8 mouse cellular contexts compared by ENCODE assay signal in genomic region chr5:66070350-66070749, GRCm38 (mm10).
DNase-seq lines count a peak whose midpoint lies in the region; ATAC-seq and TF ChIP-seq lines count a peak whose summit lies in the region.

No protein-coding gene starts in this region.

- no peak overlapping the region for H3K4me3 ChIP-seq in forebrain, postnatal 0 days (ENCODE audit: low read depth, low read length)
- H3K4me3 ChIP-seq in forebrain, embryonic 11.5 days (ENCODE audit: low read depth, low read length): no peak overlapping the region
- H3K4me3 ChIP-seq in kidney, postnatal 0 days (replicated peaks; ENCODE audit: low read depth, low read length): no peak overlapping the region; the same call in 1 of the 2 replicates
- H3K4me3 ChIP-seq in embryonic facial prominence, embryonic 10.5 days: peak overlapping the region; percentile 58; the same call in 1 of the 2 replicates
- H3K4me3 ChIP-seq in liver, embryonic 15.5 days (replicated peaks): no peak overlapping the region
- no peak overlapping the region for H3K4me3 ChIP-seq in forebrain, embryonic 10.5 days

- H3K27me3 ChIP-seq in forebrain, postnatal 0 days (ENCODE audit: insufficient read depth, low read length): no peaks in the 10 kb centered on the region
- H3K27me3 ChIP-seq in forebrain, embryonic 11.5 days (ENCODE audit: control insufficient read depth, insufficient read depth, low read length): no peaks in the 10 kb centered on the region
- H3K27me3 ChIP-seq in kidney, postnatal 0 days (ENCODE audit: insufficient read depth, low read length): no peaks in the 10 kb centered on the region
- H3K27me3 ChIP-seq in embryonic facial prominence, embryonic 10.5 days (replicated peaks; ENCODE audit: low read depth, poor library complexity, severe bottlenecking): peaks cover 18% of the 10 kb centered on the region
- no peaks in the 10 kb centered on the region for H3K27me3 ChIP-seq in liver, embryonic 15.5 days
- peaks cover 19% of the 10 kb centered on the region for H3K27me3 ChIP-seq in forebrain, embryonic 10.5 days (ENCODE audit: poor library complexity, severe bottlenecking)

- ATAC-seq in forebrain, postnatal 0 days: no peak
- ATAC-seq in forebrain, embryonic 11.5 days (replicated peaks; ENCODE audit: low FRiP score): no peak
- ATAC-seq in kidney, postnatal 0 days (replicated peaks; ENCODE audit: low FRiP score, low read depth): no peak
- no peak for ATAC-seq in liver, embryonic 15.5 days (ENCODE audit: insufficient read depth)

- H3K27ac ChIP-seq in forebrain, postnatal 0 days (ENCODE audit: low read depth, low read length): no peak overlapping the region
- no peak overlapping the region for H3K27ac ChIP-seq in forebrain, embryonic 11.5 days (ENCODE audit: low read depth, low read length)
- H3K27ac ChIP-seq in kidney, postnatal 0 days: peak overlapping the region; percentile 64
- no peak overlapping the region for H3K27ac ChIP-seq in embryonic facial prominence, embryonic 10.5 days (replicated peaks)
- no peak overlapping the region for H3K27ac ChIP-seq in liver, embryonic 15.5 days (replicated peaks)
- H3K27ac ChIP-seq in forebrain, embryonic 10.5 days: no peak overlapping the region

- H3K4me2 ChIP-seq in forebrain, postnatal 0 days (ENCODE audit: low read depth): 0 out of 2 replicates have a peak overlapping the region, but pooled peaks have one; percentile 69
- H3K4me2 ChIP-seq in forebrain, embryonic 11.5 days (ENCODE audit: low read depth, low read length, severe bottlenecking): no peak overlapping the region
- peak overlapping the region; percentile 81 for H3K4me2 ChIP-seq in kidney, postnatal 0 days (ENCODE audit: low read length)
- H3K4me2 ChIP-seq in liver, embryonic 15.5 days: peak overlapping the region; percentile 61; the same call in 1 of the 2 replicates

- H3K9me3 ChIP-seq in forebrain, postnatal 0 days (ENCODE audit: low read length): no peaks in the 10 kb centered on the region
- no peaks in the 10 kb centered on the region for H3K9me3 ChIP-seq in forebrain, embryonic 11.5 days (ENCODE audit: control insufficient read depth, low read length)
- no peaks in the 10 kb centered on the region for H3K9me3 ChIP-seq in kidney, postnatal 0 days (replicated peaks; ENCODE audit: low read length)
- no peaks in the 10 kb centered on the region for H3K9me3 ChIP-seq in embryonic facial prominence, embryonic 10.5 days
- no peaks in the 10 kb centered on the region for H3K9me3 ChIP-seq in liver, embryonic 15.5 days (replicated peaks)
- no peaks in the 10 kb centered on the region for H3K9me3 ChIP-seq in forebrain, embryonic 10.5 days

- DNase-seq in forebrain, postnatal 0 days: no peak
- no peak for DNase-seq in forebrain, embryonic 11.5 days (ENCODE audit: low spot score)
- no peak for DNase-seq in kidney, postnatal 0 days (ENCODE audit: low spot score)
- no peak for DNase-seq in kidney, postnatal 36 days
- DNase-seq in embryonic facial prominence, embryonic 10.5 days (ENCODE audit: low spot score): no peak
- no peak for DNase-seq in adrenal gland, postnatal 36 days
- no peak for DNase-seq in forebrain, embryonic 10.5 days (ENCODE audit: extremely low spot score, low spot score)

- TF ChIP-seq CTCF in forebrain, postnatal 0 days (IDR thresholded peaks at IDR 0.05; ENCODE audit: low read depth): no peak
- TF ChIP-seq CTCF in kidney, postnatal 0 days (IDR thresholded peaks at IDR 0.05; ENCODE audit: low read depth): no peak

- H3K4me1 ChIP-seq in forebrain, postnatal 0 days (ENCODE audit: insufficient read depth): no peaks in the 10 kb centered on the region
- H3K4me1 ChIP-seq in forebrain, embryonic 11.5 days (replicated peaks; ENCODE audit: control insufficient read depth, insufficient read depth, low read length): 0 out of 2 replicates have a peak, but pooled peaks cover 6% of the 10 kb centered on the region
- peaks cover 10% of the 10 kb centered on the region for H3K4me1 ChIP-seq in kidney, postnatal 0 days (replicated peaks; ENCODE audit: insufficient read depth, low read length)
- peaks cover 17% of the 10 kb centered on the region for H3K4me1 ChIP-seq in embryonic facial prominence, embryonic 10.5 days
- H3K4me1 ChIP-seq in liver, embryonic 15.5 days (replicated peaks): peaks cover 37% of the 10 kb centered on the region
- H3K4me1 ChIP-seq in forebrain, embryonic 10.5 days: peaks cover 15% of the 10 kb centered on the region

- 68% methylated on average over 2 of the region's 2 CpGs for WGBS in forebrain, postnatal 0 days
- 63% methylated on average over 2 of the region's 2 CpGs for WGBS in forebrain, embryonic 11.5 days
- WGBS in kidney, postnatal 0 days: 41% methylated on average over 2 of the region's 2 CpGs
- 54% methylated on average over 2 of the region's 2 CpGs for WGBS in embryonic facial prominence, embryonic 10.5 days
- WGBS in liver, embryonic 15.5 days (ENCODE audit: insufficient replicate concordance): 49% methylated on average over 2 of the region's 2 CpGs
- WGBS in forebrain, embryonic 10.5 days: 72% methylated on average over 2 of the region's 2 CpGs

- no peak overlapping the region for H3K9ac ChIP-seq in forebrain, postnatal 0 days
- H3K9ac ChIP-seq in forebrain, embryonic 11.5 days (ENCODE audit: low read length): no peak overlapping the region
- H3K9ac ChIP-seq in kidney, postnatal 0 days (ENCODE audit: low read depth, low read length): no peak overlapping the region
- H3K9ac ChIP-seq in liver, embryonic 15.5 days: no peak overlapping the region

- no peaks in the 10 kb centered on the region for H3K36me3 ChIP-seq in forebrain, postnatal 0 days (ENCODE audit: insufficient read depth)
- H3K36me3 ChIP-seq in forebrain, embryonic 11.5 days (ENCODE audit: control insufficient read depth, insufficient read depth, low read length): no peaks in the 10 kb centered on the region
- no peaks in the 10 kb centered on the region for H3K36me3 ChIP-seq in kidney, postnatal 0 days (ENCODE audit: insufficient read depth, low read length)
- no peaks in the 10 kb centered on the region for H3K36me3 ChIP-seq in embryonic facial prominence, embryonic 10.5 days (replicated peaks)
- no peaks in the 10 kb centered on the region for H3K36me3 ChIP-seq in liver, embryonic 15.5 days (replicated peaks)
- no peaks in the 10 kb centered on the region for H3K36me3 ChIP-seq in forebrain, embryonic 10.5 days (replicated peaks)
